Mouse (Mus musculus): ENCODE measurements around the gene Rasa2. TPM values are rescaled to one million over a fixed set of nuclear protein-coding genes. Genes with fewer than 3 reads are reported as not detected.

Gene Rasa2
- polyA plus RNA-seq, 1 experiment, result 1.5 TPM

- Histone ChIP-seq H3ac (ENCODE audit: control insufficient read depth, insufficient read length, low read depth) (no peak overlapping the region), H3K4me3 (ENCODE audit: insufficient read depth, poor library complexity, severe bottlenecking) (no peak overlapping the region), H3K36me3 (ENCODE audit: control insufficient read depth, insufficient read depth) (peaks cover 14% of the 10 kb centered on the region), H3K27me3 (ENCODE audit: control insufficient read depth, insufficient read depth, insufficient read length) (no peaks in the 10 kb centered on the region), H3K79me2 (ENCODE audit: control insufficient read depth, insufficient read depth) (no peaks in the 10 kb centered on the region), H3K79me3 (ENCODE audit: low read depth) (no peaks in the 10 kb centered on the region)
- TF ChIP-seq MAX (IDR thresholded peaks at IDR 0.05) (no peak), CTCF (IDR thresholded peaks at IDR 0.05; ENCODE audit: control insufficient read depth, insufficient read depth, insufficient read length) (no peak), CEBPB (IDR thresholded peaks at IDR 0.05; ENCODE audit: low read depth) (no peak), USF1 (IDR thresholded peaks at IDR 0.05; ENCODE audit: low read depth) (no peak), MYOD1 (IDR thresholded peaks at IDR 0.05; ENCODE audit: control insufficient read depth, insufficient read length, low read depth) (no peak), FOSL1 (IDR thresholded peaks at IDR 0.05; ENCODE audit: insufficient read depth, low read length, poor library complexity, severe bottlenecking) (no peak), MYOG (IDR thresholded peaks at IDR 0.05; ENCODE audit: control insufficient read depth, extremely low read depth, insufficient read length) (no peak)
These were observed 33.5 kb downstream of the Rasa2 start for GRCm38 (mm10) chr9:96597899-96598298.

GRCm38 (mm10) chr9:96592670-96593600 lies 38.5 kb downstream of the Rasa2 start:
- Histone ChIP-seq H3K36me3 (ENCODE audit: control insufficient read depth, insufficient read depth) (peaks cover 16% of the 10 kb centered on the region), H3K79me2 (ENCODE audit: control insufficient read depth, insufficient read depth) (no peaks in the 10 kb centered on the region), H3ac (ENCODE audit: control insufficient read depth, insufficient read length, low read depth) (no peak overlapping the region), H3K79me3 (ENCODE audit: low read depth) (no peaks in the 10 kb centered on the region), H3K4me3 (ENCODE audit: insufficient read depth, poor library complexity, severe bottlenecking) (no peak overlapping the region), H3K27me3 (ENCODE audit: control insufficient read depth, insufficient read depth, insufficient read length) (no peaks in the 10 kb centered on the region)
- TF ChIP-seq USF1 (IDR thresholded peaks at IDR 0.05; ENCODE audit: low read depth), result no peak
- TF ChIP-seq MYOD1 (IDR thresholded peaks at IDR 0.05; ENCODE audit: control insufficient read depth, insufficient read length, low read depth), result no peak
- no peak for TF ChIP-seq CTCF (IDR thresholded peaks at IDR 0.05; ENCODE audit: control insufficient read depth, insufficient read depth, insufficient read length)
- no peak for TF ChIP-seq CEBPB (IDR thresholded peaks at IDR 0.05; ENCODE audit: low read depth)
- TF ChIP-seq MAX (IDR thresholded peaks at IDR 0.05), result no peak
- no peak for TF ChIP-seq MYOG (IDR thresholded peaks at IDR 0.05; ENCODE audit: control insufficient read depth, extremely low read depth, insufficient read length)
- TF ChIP-seq FOSL1 (IDR thresholded peaks at IDR 0.05; ENCODE audit: insufficient read depth, low read length, poor library complexity, severe bottlenecking), result no peak

- Histone ChIP-seq H3K4me3 (ENCODE audit: insufficient read depth, poor library complexity, severe bottlenecking) (no peak overlapping the region), H3K79me3 (ENCODE audit: low read depth) (no peaks in the 10 kb centered on the region)
- TF ChIP-seq USF1 (IDR thresholded peaks at IDR 0.05; ENCODE audit: low read depth), result no peak
- TF ChIP-seq FOSL1 (IDR thresholded peaks at IDR 0.05; ENCODE audit: insufficient read depth, low read length, poor library complexity, severe bottlenecking), result no peak
- TF ChIP-seq MYOD1 (IDR thresholded peaks at IDR 0.05; ENCODE audit: control insufficient read depth, insufficient read length, low read depth), result no peak
- no peak for TF ChIP-seq CTCF (IDR thresholded peaks at IDR 0.05; ENCODE audit: control insufficient read depth, insufficient read depth, insufficient read length)
- no peak for TF ChIP-seq MYOG (IDR thresholded peaks at IDR 0.05; ENCODE audit: control insufficient read depth, extremely low read depth, insufficient read length)
- TF ChIP-seq CEBPB (IDR thresholded peaks at IDR 0.05; ENCODE audit: low read depth), result no peak
- TF ChIP-seq MAX (IDR thresholded peaks at IDR 0.05), result no peak
These were observed 42.1 kb downstream of the Rasa2 start for GRCm38 (mm10) chr9:96589346-96589745.

GRCm38 (mm10) chr9:96583496-96583895 lies 47.9 kb downstream of the Rasa2 start:
- H3K79me3 ChIP-seq (ENCODE audit: low read depth), result no peaks in the 10 kb centered on the region
- H3K79me2 ChIP-seq (ENCODE audit: control insufficient read depth, insufficient read depth), result no peaks in the 10 kb centered on the region
- H3K27me3 ChIP-seq (ENCODE audit: control insufficient read depth, insufficient read depth, insufficient read length), result no peaks in the 10 kb centered on the region
- H3ac ChIP-seq (ENCODE audit: control insufficient read depth, insufficient read length, low read depth), result no peak overlapping the region
- H3K4me3 ChIP-seq (ENCODE audit: insufficient read depth, poor library complexity, severe bottlenecking), result no peak overlapping the region
- TF ChIP-seq CTCF (IDR thresholded peaks at IDR 0.05; ENCODE audit: control insufficient read depth, insufficient read depth, insufficient read length) (no peak), MYOG (IDR thresholded peaks at IDR 0.05; ENCODE audit: control insufficient read depth, extremely low read depth, insufficient read length) (no peak), USF1 (IDR thresholded peaks at IDR 0.05; ENCODE audit: low read depth) (no peak), FOSL1 (IDR thresholded peaks at IDR 0.05; ENCODE audit: insufficient read depth, low read length, poor library complexity, severe bottlenecking) (no peak), MAX (IDR thresholded peaks at IDR 0.05) (no peak), MYOD1 (IDR thresholded peaks at IDR 0.05; ENCODE audit: control insufficient read depth, insufficient read length, low read depth) (no peak), CEBPB (IDR thresholded peaks at IDR 0.05; ENCODE audit: low read depth) (no peak)
- peaks cover 9% of the 10 kb centered on the region for H3K36me3 ChIP-seq (ENCODE audit: control insufficient read depth, insufficient read depth)

More at GRCm38 (mm10) chr9:96589346-96589745, 42.1 kb downstream of the Rasa2 start:
- no peak overlapping the region for H3ac ChIP-seq (ENCODE audit: control insufficient read depth, insufficient read length, low read depth)
- no peaks in the 10 kb centered on the region for H3K79me2 ChIP-seq (ENCODE audit: control insufficient read depth, insufficient read depth)
- H3K27me3 ChIP-seq (ENCODE audit: control insufficient read depth, insufficient read depth, insufficient read length), result no peaks in the 10 kb centered on the region
- H3K36me3 ChIP-seq (ENCODE audit: control insufficient read depth, insufficient read depth), result peaks cover 21% of the 10 kb centered on the region

- no peaks in the 10 kb centered on the region for H3K27me3 ChIP-seq (ENCODE audit: control insufficient read depth, insufficient read depth, insufficient read length)
- H3ac ChIP-seq (ENCODE audit: control insufficient read depth, insufficient read length, low read depth), result no peak overlapping the region
- TF ChIP-seq CTCF (IDR thresholded peaks at IDR 0.05; ENCODE audit: control insufficient read depth, insufficient read depth, insufficient read length) (no peak), MAX (IDR thresholded peaks at IDR 0.05) (no peak), CEBPB (IDR thresholded peaks at IDR 0.05; ENCODE audit: low read depth) (no peak), MYOD1 (IDR thresholded peaks at IDR 0.05; ENCODE audit: control insufficient read depth, insufficient read length, low read depth) (no peak)
- peaks cover 9% of the 10 kb centered on the region for H3K36me3 ChIP-seq (ENCODE audit: control insufficient read depth, insufficient read depth)
- no peak overlapping the region for H3K4me3 ChIP-seq (ENCODE audit: insufficient read depth, poor library complexity, severe bottlenecking)
- H3K79me3 ChIP-seq (ENCODE audit: low read depth), result no peaks in the 10 kb centered on the region
- no peaks in the 10 kb centered on the region for H3K79me2 ChIP-seq (ENCODE audit: control insufficient read depth, insufficient read depth)
These were observed 48.3 kb downstream of the Rasa2 start for GRCm38 (mm10) chr9:96583076-96583475.

All from C2C12 (cell line).